Mouse (Mus musculus) liver, adult (tissue): Measurements from ENCODE around the gene Adarb1.

Experiments used
- GATA4 ChIP-seq: IDR thresholded peaks from 2 replicates; pipeline ENCODE4 v1.6.1; 2014; ENCODE audit warnings: mild to moderate bottlenecking, low read length; ENCODE audit not compliant: insufficient replicate concordance

Gene Adarb1

DNA sequence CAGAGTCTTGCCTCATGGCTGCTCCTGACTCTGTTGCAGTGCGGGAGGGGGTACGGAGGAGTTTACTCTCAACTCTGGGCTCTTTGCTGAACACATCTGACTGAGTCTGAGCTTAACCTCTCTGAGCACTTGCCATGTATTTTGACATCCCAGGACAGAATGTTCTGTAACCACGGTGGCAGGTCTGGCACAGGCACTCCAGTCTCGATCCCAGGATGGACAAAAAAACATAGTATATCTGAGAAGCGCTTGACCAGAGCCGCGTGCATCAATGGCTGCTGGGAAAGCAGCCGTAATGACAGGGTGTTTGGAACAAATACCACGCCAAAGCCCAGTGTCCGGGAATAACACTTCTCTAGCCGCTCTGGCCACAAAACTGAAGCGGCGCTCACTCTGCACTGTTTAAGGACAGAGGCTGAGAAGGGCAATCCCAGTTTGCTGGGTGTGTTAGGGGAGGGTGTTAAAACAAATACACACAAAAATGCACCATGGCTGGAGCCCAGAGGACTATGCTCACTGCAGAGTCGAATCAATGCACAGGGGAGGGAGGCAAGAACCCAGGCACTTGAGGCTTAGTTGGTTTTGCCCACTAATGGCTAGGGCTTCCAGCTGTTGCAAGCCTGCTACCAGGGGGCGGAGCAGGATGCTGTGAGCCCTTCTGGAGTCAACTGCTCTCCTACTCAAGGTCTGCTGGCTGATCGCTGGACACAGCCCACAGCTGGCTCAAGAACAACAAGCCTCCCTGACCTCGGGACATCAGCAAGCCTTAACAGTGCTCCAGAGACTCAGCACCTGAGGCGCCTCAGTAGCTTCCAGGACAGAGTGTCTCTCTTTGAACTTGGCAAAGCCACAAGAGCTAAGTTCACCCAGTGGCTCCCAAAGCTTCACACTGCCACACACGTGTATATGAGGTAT lies 23.0 kb upstream of the Adarb1 start:
- TF ChIP-seq GATA4: no peak

DNA sequence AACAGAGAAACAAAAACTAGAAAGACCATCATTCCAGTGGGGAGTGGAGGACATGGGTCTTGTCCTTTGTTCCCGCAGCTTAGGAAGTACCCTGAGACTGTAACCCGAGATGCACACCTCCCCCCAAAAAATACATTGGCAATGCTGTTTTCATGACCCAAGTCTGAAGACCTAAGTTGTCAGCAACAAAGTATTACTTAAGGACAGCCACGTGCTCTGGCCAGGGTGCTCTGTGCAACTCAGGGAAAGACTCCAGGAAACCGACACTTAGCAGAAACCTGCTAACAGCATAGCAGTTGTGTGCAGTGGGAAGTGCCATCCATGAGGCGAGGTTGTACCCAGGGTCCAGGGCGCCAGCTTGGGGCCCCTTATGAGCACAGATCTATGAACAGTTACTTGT lies 22.2 kb upstream of the Adarb1 start:
- TF ChIP-seq GATA4: no peak

DNA sequence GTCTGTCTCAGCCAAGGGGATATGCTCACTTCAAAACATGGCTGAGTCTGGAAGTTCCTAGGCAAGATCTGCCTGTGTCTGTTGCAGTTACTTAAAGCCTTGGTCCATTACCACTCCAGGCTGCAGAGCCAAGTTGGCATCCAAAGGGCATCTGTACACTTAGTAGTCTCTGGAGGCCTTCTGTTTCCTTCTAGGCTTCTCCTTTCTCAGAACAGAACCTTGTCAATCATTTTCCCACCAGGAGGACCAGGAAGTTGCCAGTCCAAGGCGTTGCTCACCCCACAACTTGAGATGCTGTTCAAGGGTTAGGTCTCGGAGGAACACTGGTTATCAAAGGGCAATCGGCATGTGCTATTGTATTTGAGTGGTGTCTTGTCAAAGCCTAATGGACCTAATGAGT lies 21.0 kb upstream of the Adarb1 start:
- TF ChIP-seq GATA4: no peak

DNA sequence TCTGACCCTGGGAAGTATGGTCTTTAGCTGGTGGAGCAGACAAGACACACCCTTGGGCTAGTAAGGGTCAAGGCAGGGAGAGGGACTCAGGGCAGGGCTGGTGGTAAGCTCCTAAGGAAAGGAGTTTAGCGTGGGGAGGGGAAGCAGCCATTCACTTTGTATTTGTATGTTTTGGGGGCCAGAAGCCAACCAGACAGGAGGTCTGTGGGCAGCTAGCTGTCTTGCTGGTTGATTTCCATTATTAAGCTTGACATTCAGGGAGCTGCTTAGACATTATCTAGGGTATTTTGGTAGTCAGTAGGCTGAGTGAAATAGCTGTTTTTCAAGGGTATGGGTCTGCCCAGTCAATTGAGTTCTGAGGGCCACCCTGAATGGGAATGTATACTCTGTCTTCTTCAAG lies 20.0 kb upstream of the Adarb1 start:
- TF ChIP-seq GATA4: no peak

DNA sequence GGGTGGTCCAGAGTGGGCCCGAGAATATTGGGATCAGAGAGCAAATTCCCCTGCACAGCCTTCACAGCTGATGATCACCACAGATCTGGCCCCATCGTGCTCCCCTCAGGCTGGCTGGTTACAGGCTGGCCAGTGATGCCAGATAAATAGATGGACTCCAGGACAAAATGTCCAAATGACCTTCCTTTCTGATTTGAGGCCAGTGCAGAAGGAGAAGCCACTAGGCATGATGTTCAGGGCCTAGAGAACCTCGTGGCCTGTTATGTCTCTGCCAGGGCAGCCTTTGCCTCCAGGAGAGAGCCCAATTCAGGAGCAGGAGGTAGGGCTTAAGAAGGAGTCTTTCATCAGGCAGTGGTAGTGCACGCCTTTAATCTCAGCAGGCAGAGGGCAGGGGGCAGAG lies 17.3 kb upstream of the Adarb1 start:
- TF ChIP-seq GATA4: no peak

DNA sequence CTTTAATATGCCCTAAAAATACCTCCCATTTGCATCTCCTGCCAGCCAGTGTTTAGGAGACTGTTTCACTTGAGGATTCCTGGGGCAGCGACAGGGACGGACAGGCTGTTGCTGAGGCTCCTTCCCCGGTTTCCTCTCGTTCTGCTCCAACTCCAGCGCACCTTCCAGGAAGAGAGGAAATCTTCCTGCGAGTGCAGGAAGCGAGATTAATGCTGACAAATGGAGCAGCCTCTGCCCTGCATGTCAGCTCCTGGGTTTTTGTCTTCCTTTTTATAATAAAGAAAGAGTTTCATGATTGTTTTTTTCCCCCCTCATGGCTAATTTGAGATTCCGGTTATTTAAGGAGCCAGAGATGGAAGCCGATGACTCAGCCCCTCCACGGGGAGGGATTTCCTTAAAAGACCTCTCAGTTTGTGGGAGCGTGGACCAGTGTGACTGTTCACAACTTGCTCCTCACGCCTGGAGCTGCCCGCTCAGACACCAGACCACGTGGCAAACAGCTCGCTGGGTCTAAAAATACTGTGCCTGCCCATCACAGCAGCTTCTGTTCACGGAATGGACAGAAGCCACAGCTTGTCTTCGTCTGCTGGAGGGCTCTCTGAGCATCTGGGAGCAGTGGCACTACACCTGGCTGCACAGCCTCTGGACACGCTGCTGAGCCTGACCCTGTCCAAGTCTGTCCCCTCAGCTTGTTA lies 16.5 kb upstream of the Adarb1 start:
- no peak; the same call in 1 of the 2 replicates for TF ChIP-seq GATA4

DNA sequence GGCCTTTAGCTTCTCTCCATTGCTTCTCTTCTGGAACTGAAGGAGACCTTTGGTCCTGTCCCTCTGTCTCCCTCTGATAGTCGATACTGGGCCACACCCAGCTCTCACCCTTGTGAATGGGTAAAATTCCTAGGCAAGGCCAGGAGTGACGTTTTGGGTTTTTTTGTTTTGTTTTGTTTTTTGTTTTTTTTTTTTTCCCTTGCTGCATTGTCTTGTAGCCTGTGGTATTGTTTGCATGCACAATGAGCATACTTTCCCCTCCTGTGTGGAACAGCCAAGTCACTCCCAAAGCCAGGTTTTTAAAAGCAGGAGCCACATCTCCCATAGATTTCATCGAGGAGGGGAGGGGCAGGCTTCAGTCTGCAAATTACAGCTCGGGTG lies 16.0 kb upstream of the Adarb1 start:
- TF ChIP-seq GATA4: no peak

DNA sequence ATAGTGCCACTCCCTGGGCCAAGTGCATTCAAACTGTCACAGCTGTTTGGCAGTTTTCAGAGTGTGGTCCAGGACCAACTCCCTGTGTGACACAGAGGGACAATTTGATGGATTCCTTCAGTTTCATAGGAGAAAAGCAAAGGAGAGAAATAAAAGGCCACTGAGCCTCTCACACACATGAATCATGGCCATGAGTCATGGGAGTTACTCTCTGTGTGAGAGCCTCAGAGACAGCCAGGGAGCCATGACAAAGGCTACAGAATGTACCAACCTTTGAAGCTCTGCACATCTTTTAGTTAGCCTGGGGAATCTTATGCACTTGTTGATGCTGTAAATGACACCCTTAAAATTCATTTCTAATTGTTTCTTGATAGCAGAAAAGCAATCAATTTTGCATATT lies 12.7 kb upstream of the Adarb1 start:
- TF ChIP-seq GATA4: no peak

DNA sequence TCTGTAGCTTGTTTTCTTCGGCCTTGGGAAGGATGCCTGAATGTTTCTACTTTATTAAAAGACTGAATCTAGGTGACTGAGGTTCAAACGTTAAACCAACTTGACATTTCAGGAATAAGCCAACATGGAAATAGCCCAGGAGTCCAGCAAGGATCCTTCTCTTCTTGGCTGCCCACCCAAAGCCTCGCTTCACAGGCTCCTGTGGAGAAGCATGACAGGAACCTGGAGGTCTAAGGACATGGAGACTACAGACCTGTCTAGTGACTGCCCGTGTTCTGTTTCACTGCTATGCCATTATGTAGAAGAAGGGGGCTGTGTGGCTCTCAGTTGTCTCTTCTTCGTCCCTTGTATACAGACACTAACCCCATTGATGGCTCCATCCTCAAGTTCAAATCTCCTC lies 11.9 kb upstream of the Adarb1 start:
- TF ChIP-seq GATA4: no peak

DNA sequence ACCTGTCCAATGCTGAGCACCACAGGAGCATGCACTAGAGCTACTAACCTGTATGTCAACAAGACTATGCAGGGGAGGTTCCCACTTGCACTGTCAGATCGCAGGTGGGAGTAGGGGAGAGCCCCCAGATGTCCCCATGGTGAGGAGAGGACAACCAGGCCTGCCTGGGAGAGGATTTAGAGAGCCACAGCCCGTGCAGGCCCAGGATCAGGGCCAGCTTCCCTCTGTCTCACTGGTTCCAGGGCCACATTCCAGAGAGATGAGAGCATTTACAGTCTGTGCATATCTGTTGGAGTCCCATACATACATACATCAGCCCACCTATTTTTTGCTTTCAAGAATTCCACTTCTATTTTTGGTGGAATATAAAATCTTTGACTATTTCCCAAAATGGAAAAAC lies 9.5 kb upstream of the Adarb1 start:
- no peak for TF ChIP-seq GATA4

DNA sequence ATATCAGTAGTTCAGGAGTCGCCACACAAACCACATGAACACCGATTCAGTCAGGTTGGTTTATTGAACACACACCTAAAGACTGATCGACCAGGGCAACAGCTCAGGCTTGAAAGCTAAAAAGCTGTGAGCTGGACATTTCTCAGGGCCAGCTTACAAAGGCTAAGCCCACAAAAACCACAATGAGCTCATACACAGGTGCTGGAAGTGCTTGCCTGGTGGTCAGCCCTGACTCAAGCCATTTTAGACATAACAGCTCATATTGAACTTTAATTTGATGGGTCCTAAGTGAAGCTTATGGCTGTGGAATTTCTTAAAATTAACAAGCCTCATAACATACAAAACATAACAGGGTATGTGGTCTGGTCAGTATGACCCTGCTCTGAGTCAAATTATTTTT lies 2.1 kb upstream of the Adarb1 start:
- TF ChIP-seq GATA4: no peak

DNA sequence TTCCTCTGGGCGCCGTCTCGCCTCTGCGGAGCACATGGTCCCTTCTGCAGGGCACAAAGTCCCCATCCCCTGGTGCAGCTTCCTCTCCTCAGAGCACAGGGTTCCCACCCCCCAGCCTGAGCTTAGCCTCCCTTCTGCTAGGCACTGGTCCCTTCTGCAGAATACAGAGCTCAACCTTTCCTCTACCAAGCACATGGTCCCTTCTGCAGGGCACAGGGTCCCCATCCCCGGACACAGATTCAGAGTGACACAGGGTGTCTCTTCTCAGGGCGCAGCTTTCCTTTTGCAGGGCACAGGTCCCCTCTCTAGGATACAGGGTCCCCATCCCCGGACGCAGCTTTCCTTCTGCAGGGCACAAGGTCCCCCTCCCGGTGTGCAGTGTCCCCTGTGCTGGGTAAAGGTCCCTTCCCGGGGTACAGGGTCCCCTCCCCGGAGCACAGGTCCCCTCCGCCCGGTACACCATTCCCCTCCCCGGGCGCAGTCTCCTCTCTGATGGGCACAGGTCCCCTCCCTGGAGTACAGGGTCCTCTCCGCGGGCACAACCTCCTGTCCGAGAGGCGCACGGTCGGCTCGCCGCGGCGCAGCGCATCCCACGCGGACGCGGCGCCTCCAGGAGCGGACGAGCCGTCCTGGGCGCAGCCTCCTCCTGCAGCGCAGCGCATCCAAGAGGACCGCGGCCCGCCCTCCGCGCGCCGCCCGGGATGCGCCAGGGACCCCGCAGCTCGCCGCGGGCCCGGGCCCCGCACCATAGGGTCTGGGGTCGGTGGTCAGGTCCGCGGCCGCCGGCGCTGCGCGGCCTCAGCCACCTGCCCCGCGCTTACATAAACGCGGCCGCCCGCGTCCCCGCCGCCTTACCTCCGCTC lies 599 bp downstream of the Adarb1 start:
- TF ChIP-seq GATA4: no peak

DNA sequence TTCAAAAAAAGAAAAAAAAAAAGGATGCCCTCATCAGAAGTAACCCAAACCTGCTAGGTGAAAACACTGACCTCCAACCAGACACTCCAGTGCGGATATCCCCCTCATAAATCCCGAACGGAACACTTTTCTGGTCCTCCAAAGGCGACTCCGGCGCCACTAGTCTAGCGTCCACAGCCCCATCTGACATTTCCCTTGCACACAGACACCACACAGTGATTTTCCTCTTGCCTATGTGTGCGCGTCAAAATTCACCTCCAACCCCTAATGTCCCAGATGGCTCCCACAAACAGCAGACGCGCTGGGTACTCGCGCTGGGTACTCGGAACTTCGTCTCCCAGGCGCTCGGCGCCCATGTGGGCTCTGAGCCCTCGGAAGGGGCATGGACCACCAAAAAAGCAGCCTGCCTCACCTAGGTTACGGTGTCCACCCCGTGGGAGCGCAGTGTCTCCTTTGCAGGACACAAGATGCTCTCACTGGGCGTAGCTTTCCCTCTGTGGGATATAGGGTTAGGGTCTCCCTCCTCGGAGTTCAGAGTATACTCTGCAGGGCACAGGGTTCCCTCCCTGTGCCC lies 1.3 kb downstream of the Adarb1 start:
- TF ChIP-seq GATA4: no peak

DNA sequence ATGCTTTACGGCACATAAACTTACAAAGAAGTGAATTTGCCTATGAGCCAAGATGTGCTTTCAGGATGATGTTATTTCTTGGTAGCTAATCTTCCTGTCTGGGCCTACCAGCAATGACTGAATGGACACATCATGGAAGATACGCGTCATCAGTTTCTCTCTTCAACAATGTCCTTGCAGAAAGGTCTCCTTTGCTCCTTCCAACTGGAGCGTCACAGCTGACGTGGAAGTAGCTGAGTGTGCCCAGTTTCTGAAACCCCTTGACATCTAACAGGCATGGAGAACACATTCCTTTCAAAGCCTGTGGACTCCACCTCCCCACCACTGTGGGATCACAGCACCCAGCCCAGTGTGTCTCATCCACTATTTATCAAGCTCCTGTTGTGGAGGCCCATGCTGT lies 2.2 kb downstream of the Adarb1 start:
- no peak for TF ChIP-seq GATA4

DNA sequence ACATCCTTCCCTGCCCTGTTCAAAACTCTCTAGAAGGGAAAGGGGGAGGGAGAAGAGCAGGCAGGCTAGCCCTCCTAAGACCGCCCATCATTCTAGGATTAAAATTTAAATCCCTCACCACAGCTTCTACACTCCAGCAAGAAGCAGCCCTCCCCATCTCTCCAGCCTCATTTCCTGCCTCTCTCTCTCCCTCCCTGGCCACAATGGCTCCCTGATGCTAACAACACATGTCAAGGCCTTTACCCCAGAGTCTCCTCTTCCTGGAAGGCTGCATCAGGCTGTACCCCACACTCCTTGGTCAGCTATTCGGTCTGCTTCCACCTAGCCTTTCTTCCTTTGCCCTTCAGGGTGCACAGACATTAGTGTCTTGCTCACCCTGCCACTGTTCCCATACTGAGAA lies 4.3 kb downstream of the Adarb1 start:
- no peak for TF ChIP-seq GATA4
